Comparison of ENCODE assay signal across 8 mouse cellular contexts in genomic region chr8:124520249-124521080, GRCm38 (mm10). TPM values are rescaled to one million over a fixed set of nuclear protein-coding genes. Genes with fewer than 3 reads are reported as not detected.
DNase-seq lines count a peak whose midpoint lies in the region; ATAC-seq lines count a peak whose summit lies in the region.

Cog2 (plus strand) TSS chr8:124520767.

- H3K36me3 ChIP-seq in hindbrain, embryonic 16.5 days (ENCODE audit: control insufficient read depth, insufficient read depth, low read length) = no peaks in the 10 kb centered on the region; the same call in 1 of the 2 replicates
- H3K36me3 ChIP-seq in macrophage (ENCODE audit: inconsistent target) = peaks cover 3% of the 10 kb centered on the region; the same call in 1 of the 2 replicates

- ATAC-seq in hindbrain, embryonic 16.5 days = peak; percentile 100

- peak within 1 kb of the TSS; percentile 82 for H3K9ac ChIP-seq in hindbrain, embryonic 16.5 days (ENCODE audit: low read depth, low read length)

- H3K9me3 ChIP-seq in hindbrain, embryonic 16.5 days (ENCODE audit: control insufficient read depth, low read length) = no peaks in the 10 kb centered on the region

- DNase-seq in WW6 (ENCODE audit: low read depth, low spot score) = peak; percentile 90
- DNase-seq in cerebellum, postnatal 4 days (ENCODE audit: low spot score in 2 of 2) = peak; percentile 77 to 91
- peak; percentile 88 for DNase-seq in gastrocnemius, adult 18-20 months (ENCODE audit: low spot score)
- peak; percentile 90 to 94 for DNase-seq in left cerebral cortex, adult 18-20 months (ENCODE audit: low spot score in 2 of 2)
- peak; percentile 93 for DNase-seq in right cerebral cortex, adult 18-20 months
- peak; percentile 46 for DNase-seq in urinary bladder, postnatal 10 days (ENCODE audit: low spot score)

- no peak within 1 kb of the TSS for H3K27ac ChIP-seq in hindbrain, embryonic 16.5 days (ENCODE audit: low read depth, low read length)
- H3K27ac ChIP-seq in macrophage = peak within 1 kb of the TSS; percentile 37

- H3K79me2 ChIP-seq in macrophage (ENCODE audit: inconsistent target) = peaks cover 48% of the 10 kb centered on the region

- 10% methylated on average over 50 of the region's 50 CpGs for WGBS in hindbrain, embryonic 16.5 days
- 7% methylated on average over 48 of the region's 50 CpGs for WGBS in macrophage (ENCODE audit: missing documents)

- H3K4me2 ChIP-seq in hindbrain, embryonic 16.5 days (ENCODE audit: low read length) = peak within 1 kb of the TSS; percentile 93

- H3K4me3 ChIP-seq in hindbrain, embryonic 16.5 days (ENCODE audit: low read length) = peak within 1 kb of the TSS; percentile 75
- H3K4me3 ChIP-seq in macrophage (ENCODE audit: inconsistent target) = peak within 1 kb of the TSS; percentile 99

- peaks cover 11% of the 10 kb centered on the region for H3K4me1 ChIP-seq in hindbrain, embryonic 16.5 days (ENCODE audit: control insufficient read depth, insufficient read depth, low read depth, low read length)

- peaks cover 5% of the 10 kb centered on the region; the same call in 1 of the 2 replicates for H3K27me3 ChIP-seq in hindbrain, embryonic 16.5 days (replicated peaks; ENCODE audit: control insufficient read depth, insufficient read depth, low read length)

RNA-seq across cellular contexts. Expression of gene Cog2, which starts in this region (rescaled TPM):
- total RNA-seq in gastrocnemius, adult 18-20 months (2021) = 10 to 100 TPM; 18.2 to 20.3 TPM
- polyA plus RNA-seq in hindbrain, embryonic 16.5 days (2015; fragmentation: Nextera tagmentation; extraction: Ambion mirVana) = 30.3 and 34.5 TPM in 2 replicates
- total RNA-seq in left cerebral cortex, adult 18-20 months (2021) = 10 to 100 TPM; 35.4 to 37.7 TPM
- 10 to 100 TPM; 35.8 to 86.1 (median 60.7) TPM for total RNA-seq in macrophage (2018; cell fraction: chromatin; rRNA removed)
- total RNA-seq in macrophage (2018; cell fraction: cytosol; rRNA removed) = 10 to 100 TPM; 17.9 to 25.3 (median 21.6) TPM
- total RNA-seq in macrophage (2018; cell fraction: nucleus; rRNA removed) = 10 to 100 TPM; 25.4 to 49.8 (median 39.7) TPM
- 13.3 to 23.6 TPM (median 21.6 TPM) in 3 replicates for polyA plus RNA-seq in macrophage (2018)
